Comparison of ENCODE assay signal across 8 mouse cellular contexts in genomic region chr16:43549425-43550089, GRCm38 (mm10).
DNase-seq lines count a peak whose midpoint lies in the region; ATAC-seq and TF ChIP-seq lines count a peak whose summit lies in the region.

No protein-coding gene starts in this region.

- WGBS in intestine, embryonic 14.5 days, result 32% methylated on average over 9 of the region's 9 CpGs
- 41% methylated on average over 9 of the region's 9 CpGs for WGBS in intestine, postnatal 0 days
- 45% methylated on average over 9 of the region's 9 CpGs for WGBS in heart, postnatal 0 days

- no peak overlapping the region for H3K9ac ChIP-seq in intestine, embryonic 14.5 days (ENCODE audit: low read length)
- no peak overlapping the region for H3K9ac ChIP-seq in intestine, postnatal 0 days (ENCODE audit: low read depth, low read length)
- H3K9ac ChIP-seq in heart, postnatal 0 days (replicated peaks; ENCODE audit: low read depth, low read length), result no peak overlapping the region

- no peaks in the 10 kb centered on the region for H3K27me3 ChIP-seq in intestine, embryonic 14.5 days (replicated peaks; ENCODE audit: control insufficient read depth, insufficient read depth, low read length)
- H3K27me3 ChIP-seq in intestine, postnatal 0 days (replicated peaks; ENCODE audit: control insufficient read depth, insufficient read depth, low read length), result no peaks in the 10 kb centered on the region
- no peaks in the 10 kb centered on the region for H3K27me3 ChIP-seq in heart, postnatal 0 days (ENCODE audit: control insufficient read depth, insufficient read depth, low read length)

- TF ChIP-seq EP300 in heart, postnatal 0 days (IDR thresholded peaks at IDR 0.05; ENCODE audit: low read depth), result no peak

- no peaks in the 10 kb centered on the region for H3K36me3 ChIP-seq in intestine, embryonic 14.5 days (ENCODE audit: control insufficient read depth, insufficient read depth, low read length)
- H3K36me3 ChIP-seq in intestine, postnatal 0 days (ENCODE audit: control insufficient read depth, insufficient read depth), result no peaks in the 10 kb centered on the region
- no peaks in the 10 kb centered on the region for H3K36me3 ChIP-seq in heart, postnatal 0 days (replicated peaks; ENCODE audit: control insufficient read depth, insufficient read depth, low read length)

- peaks cover 27% of the 10 kb centered on the region for H3K4me1 ChIP-seq in intestine, embryonic 14.5 days (replicated peaks; ENCODE audit: control insufficient read depth, insufficient read depth, low read length)
- H3K4me1 ChIP-seq in intestine, postnatal 0 days (replicated peaks; ENCODE audit: control insufficient read depth, insufficient read depth, low read length), result no peaks in the 10 kb centered on the region
- peaks cover 34% of the 10 kb centered on the region for H3K4me1 ChIP-seq in heart, postnatal 0 days (ENCODE audit: control insufficient read depth, insufficient read depth)

- no peak for DNase-seq in intestine, embryonic 14.5 days (ENCODE audit: low spot score)
- peak; percentile 40 for DNase-seq in embryo, embryonic 11 days
- DNase-seq in heart, postnatal 0 days (ENCODE audit: low spot score), result no peak
- DNase-seq in mesoderm, embryonic 11.5 days (ENCODE audit: low read depth, low spot score), result peak; percentile 45
- DNase-seq in layer of hippocampus, postnatal 14 days (ENCODE audit: low spot score in 2 of 2), result no peak
- DNase-seq in lung, postnatal 36 days, result no peak
- DNase-seq in frontal cortex, postnatal 36 days (ENCODE audit: low spot score in 2 of 2), result no peak

- ATAC-seq in intestine, embryonic 14.5 days (replicated peaks; ENCODE audit: low FRiP score, low TSS enrichment, low read depth), result 0 out of 2 replicates have a peak, but pooled peaks have one; percentile 60
- no peak for ATAC-seq in intestine, postnatal 0 days
- ATAC-seq in heart, postnatal 0 days (ENCODE audit: insufficient read depth, low read depth), result no peak

- no peak overlapping the region for H3K4me3 ChIP-seq in intestine, embryonic 14.5 days (ENCODE audit: low read depth, low read length)
- H3K4me3 ChIP-seq in intestine, postnatal 0 days (ENCODE audit: low read depth, low read length), result no peak overlapping the region
- H3K4me3 ChIP-seq in heart, postnatal 0 days (ENCODE audit: low read depth, low read length), result no peak overlapping the region

- H3K4me2 ChIP-seq in intestine, embryonic 14.5 days (ENCODE audit: low read length), result no peak overlapping the region
- no peak overlapping the region for H3K4me2 ChIP-seq in intestine, postnatal 0 days (replicated peaks; ENCODE audit: low read depth)
- H3K4me2 ChIP-seq in heart, postnatal 0 days (ENCODE audit: low read depth, low read length), result no peak overlapping the region

- no peaks in the 10 kb centered on the region for H3K9me3 ChIP-seq in intestine, embryonic 14.5 days (ENCODE audit: control insufficient read depth, low read length)
- H3K9me3 ChIP-seq in intestine, postnatal 0 days (ENCODE audit: control insufficient read depth), result no peaks in the 10 kb centered on the region
- no peaks in the 10 kb centered on the region for H3K9me3 ChIP-seq in heart, postnatal 0 days (replicated peaks; ENCODE audit: control insufficient read depth, low read length)

- no peak overlapping the region for H3K27ac ChIP-seq in intestine, embryonic 14.5 days (ENCODE audit: low read depth)
- H3K27ac ChIP-seq in intestine, postnatal 0 days (ENCODE audit: low read depth, low read length), result no peak overlapping the region
- H3K27ac ChIP-seq in heart, postnatal 0 days (ENCODE audit: low read depth), result peak overlapping the region; percentile 34; the same call in 1 of the 2 replicates

- TF ChIP-seq CTCF in intestine, postnatal 0 days (IDR thresholded peaks at IDR 0.05; ENCODE audit: low read depth), result no peak
- TF ChIP-seq CTCF in heart, postnatal 0 days (IDR thresholded peaks at IDR 0.05; ENCODE audit: low read depth), result no peak

Comparison
In these comparisons a context has a peak if more than half of its experiments do, and no peak if none do; other contexts are left out.
1. DNase-seq: peak in embryo, embryonic 11 days (single experiment) and mesoderm, embryonic 11.5 days (single experiment); none in intestine, embryonic 14.5 days (single experiment), heart, postnatal 0 days (single experiment), layer of hippocampus, postnatal 14 days (0 of 2), lung, postnatal 36 days (single experiment) and frontal cortex, postnatal 36 days (0 of 2).